Mouse (Mus musculus) small intestine, adult 2 months (tissue): ENCODE results near the gene Adamts13.

Source experiments
- CTCF ChIP-seq: fragments of 200-500 bp; IDR thresholded peaks from 2 replicates; pipeline ENCODE4 v1.5.1; 2012; ENCODE audit warnings: low read depth, mild to moderate bottlenecking, control low read depth, inconsistent platforms, low read length, moderate library complexity, mixed read lengths; ENCODE audit not compliant: insufficient replicate concordance, insufficient read length; ENCODE audit errors: extremely low read depth
- POLR2A ChIP-seq: fragments of 200-500 bp; IDR thresholded peaks from 2 replicates; pipeline ENCODE4 v1.6.1; 2012; ENCODE audit warnings: low read depth, mild to moderate bottlenecking, control low read depth, inconsistent platforms, low read length, moderate library complexity

GRCm38 (mm10) chr2:26927745-26928476 is 45.3 kb upstream of the Adamts13 start:
- TF ChIP-seq CTCF (no peak), POLR2A (no peak)
